Mouse (Mus musculus): Measurements from ENCODE around the gene Ryr1. TPM values are rescaled to one million over a fixed set of nuclear protein-coding genes. Genes with fewer than 3 reads are reported as not detected.
"Not testable (repeated sequence)": the region's sequence is repeated elsewhere in the genome, so short reads cannot be mapped to it uniquely, and the experiment has no call there.

Gene Ryr1
- total RNA-seq, 2 experiments from 2014 or later, result not detected

- ATAC-seq (replicated peaks; ENCODE audit: low FRiP score, poor library complexity, severe bottlenecking), result no peak
Measured at GRCm38 (mm10) chr7:29148771-29149170, 23.8 kb upstream of the Ryr1 start.

GRCm38 (mm10) chr7:29146625-29147367, 21.8 kb upstream of the Ryr1 start:
- no peak for ATAC-seq (replicated peaks; ENCODE audit: low FRiP score, poor library complexity, severe bottlenecking)

- no peak for ATAC-seq (replicated peaks; ENCODE audit: low FRiP score, poor library complexity, severe bottlenecking)
Measured at GRCm38 (mm10) chr7:29144006-29144405, 19.0 kb upstream of the Ryr1 start.

GRCm38 (mm10) chr7:29141416-29141815, 16.4 kb upstream of the Ryr1 start:
- no peak for ATAC-seq (replicated peaks; ENCODE audit: low FRiP score, poor library complexity, severe bottlenecking)

GRCm38 (mm10) chr7:29139237-29139636, 14.3 kb upstream of the Ryr1 start:
- ATAC-seq (replicated peaks; ENCODE audit: low FRiP score, poor library complexity, severe bottlenecking), result not testable (repeated sequence)

GRCm38 (mm10) chr7:29137429-29137828, 12.4 kb upstream of the Ryr1 start:
- no peak for ATAC-seq (replicated peaks; ENCODE audit: low FRiP score, poor library complexity, severe bottlenecking)

- ATAC-seq (replicated peaks; ENCODE audit: low FRiP score, poor library complexity, severe bottlenecking), result no peak
Measured at GRCm38 (mm10) chr7:29134693-29135386, 9.9 kb upstream of the Ryr1 start, which contains the start of gene Rasgrp4. Gene Rasgrp4, plus strand, starts transcription at chr7:29134851.

- no peak for ATAC-seq (replicated peaks; ENCODE audit: low FRiP score, poor library complexity, severe bottlenecking)
Measured at GRCm38 (mm10) chr7:29134230-29134629, 9.3 kb upstream of the Ryr1 start.

- ATAC-seq (replicated peaks; ENCODE audit: low FRiP score, poor library complexity, severe bottlenecking), result no peak
Measured at GRCm38 (mm10) chr7:29128725-29129124, 3.7 kb upstream of the Ryr1 start.

GRCm38 (mm10) chr7:29126173-29126915, 1.4 kb upstream of the Ryr1 start:
- ATAC-seq (replicated peaks; ENCODE audit: low FRiP score, poor library complexity, severe bottlenecking), result no peak

- ATAC-seq (replicated peaks; ENCODE audit: low FRiP score, poor library complexity, severe bottlenecking), result no peak
Measured at GRCm38 (mm10) chr7:29123531-29124358, 1.2 kb downstream of the Ryr1 start.

- ATAC-seq (replicated peaks; ENCODE audit: low FRiP score, poor library complexity, severe bottlenecking), result no peak
Measured at GRCm38 (mm10) chr7:29122821-29123220, 2.2 kb downstream of the Ryr1 start.

GRCm38 (mm10) chr7:29119526-29119925, 5.5 kb downstream of the Ryr1 start:
- ATAC-seq (replicated peaks; ENCODE audit: low FRiP score, poor library complexity, severe bottlenecking), result no peak

GRCm38 (mm10) chr7:29118142-29118851, 6.7 kb downstream of the Ryr1 start:
- ATAC-seq (replicated peaks; ENCODE audit: low FRiP score, poor library complexity, severe bottlenecking), result no peak

GRCm38 (mm10) chr7:29108992-29109955, 15.7 kb downstream of the Ryr1 start:
- ATAC-seq (replicated peaks; ENCODE audit: low FRiP score, poor library complexity, severe bottlenecking), result no peak

GRCm38 (mm10) chr7:29101286-29102017, 23.5 kb downstream of the Ryr1 start:
- no peak for ATAC-seq (replicated peaks; ENCODE audit: low FRiP score, poor library complexity, severe bottlenecking)

GRCm38 (mm10) chr7:29097131-29097530, 27.8 kb downstream of the Ryr1 start:
- ATAC-seq (replicated peaks; ENCODE audit: low FRiP score, poor library complexity, severe bottlenecking), result no peak

Measured in erythroblast, adult 5-6 weeks (primary cell).